Mouse (Mus musculus) left cerebral cortex, adult 9 months (tissue): Measurements from ENCODE around the gene Arfgef3.
"Not testable (repeated sequence)": the region's sequence is repeated elsewhere in the genome, so short reads cannot be mapped to it uniquely, and the experiment has no call there.

Source experiments
- DNase-seq, 2 experiments: peaks; one replicate each; pipeline ENCODE4 v3.0.0; 2022; ENCODE audit warnings: low spot score in 2 of 2

Arfgef3 gene

GRCm38 (mm10) chr10:18681385-18681954, 62.3 kb downstream of the Arfgef3 start:
- no peak for DNase-seq

- DNase-seq, result no peak
Measured at GRCm38 (mm10) chr10:18680661-18681384, 62.9 kb downstream of the Arfgef3 start.

GRCm38 (mm10) chr10:18678836-18679235, 64.9 kb downstream of the Arfgef3 start:
- DNase-seq, result no peak

- no peak for DNase-seq
Measured at GRCm38 (mm10) chr10:18664794-18665193, 79.0 kb downstream of the Arfgef3 start.

GRCm38 (mm10) chr10:18664016-18664415, 79.7 kb downstream of the Arfgef3 start:
- no peak for DNase-seq

GRCm38 (mm10) chr10:18661606-18662220, 82.0 kb downstream of the Arfgef3 start:
- DNase-seq, result no peak

GRCm38 (mm10) chr10:18660998-18661397, 82.8 kb downstream of the Arfgef3 start:
- DNase-seq, result peak in 1 of 2 experiments; percentile 62

GRCm38 (mm10) chr10:18657588-18657987, 86.2 kb downstream of the Arfgef3 start:
- DNase-seq, result no peak

GRCm38 (mm10) chr10:18647069-18647468, 96.7 kb downstream of the Arfgef3 start:
- DNase-seq, result no peak

GRCm38 (mm10) chr10:18646035-18646434, 97.7 kb downstream of the Arfgef3 start:
- no peak for DNase-seq

GRCm38 (mm10) chr10:18644346-18644745, 99.4 kb downstream of the Arfgef3 start:
- no peak for DNase-seq

GRCm38 (mm10) chr10:18643506-18643905, 100.2 kb downstream of the Arfgef3 start:
- DNase-seq, result no peak

- DNase-seq, result no peak
Measured at GRCm38 (mm10) chr10:18642854-18643253, 100.9 kb downstream of the Arfgef3 start.

GRCm38 (mm10) chr10:18640596-18640995, 103.2 kb downstream of the Arfgef3 start:
- DNase-seq, result no peak

- no peak for DNase-seq
Measured at GRCm38 (mm10) chr10:18635450-18635849, 108.3 kb downstream of the Arfgef3 start.

- DNase-seq, result no peak
Measured at GRCm38 (mm10) chr10:18634405-18634985, 109.3 kb downstream of the Arfgef3 start.

- no peak for DNase-seq
Measured at GRCm38 (mm10) chr10:18630498-18630897, 113.3 kb downstream of the Arfgef3 start.

- DNase-seq, result peak; percentile 77 to 80
Measured at GRCm38 (mm10) chr10:18627530-18627929, 116.2 kb downstream of the Arfgef3 start.

- no peak for DNase-seq
Measured at GRCm38 (mm10) chr10:18612796-18613195, 131.0 kb downstream of the Arfgef3 start.

- DNase-seq, result not testable (repeated sequence)
Measured at GRCm38 (mm10) chr10:18604827-18605535, 138.8 kb downstream of the Arfgef3 start.

- peak; percentile 16 to 81 for DNase-seq
Measured at GRCm38 (mm10) chr10:18602030-18602429, 141.7 kb downstream of the Arfgef3 start.

GRCm38 (mm10) chr10:18597601-18598000, 146.1 kb downstream of the Arfgef3 start:
- no peak for DNase-seq
